Mouse (Mus musculus) liver, embryonic 14.5 days (tissue): ENCODE results near the gene Ugt1a2.
"Not testable (repeated sequence)": the region's sequence is repeated elsewhere in the genome, so short reads cannot be mapped to it uniquely, and the experiment has no call there.

Experiments
- CTCF ChIP-seq: IDR thresholded peaks from 2 replicates; pipeline ENCODE4 v1.5.1; 2016; ENCODE audit warnings: antibody characterized with exemption, low read depth, control low read depth
- EP300 ChIP-seq: IDR thresholded peaks from 2 replicates; pipeline ENCODE4 v1.6.1; 2016; ENCODE audit warnings: antibody characterized with exemption, low read depth

GRCm38 (mm10) chr1:88223011-88223515 is 22.7 kb downstream of the Ugt1a2 start:
- TF ChIP-seq EP300, CTCF: not testable (repeated sequence)
